Mouse (Mus musculus) MN1 (cell line): ENCODE data around the gene Fam189a1.

Experiments
- DNase-seq: peaks from one replicate; pipeline ENCODE4 v3.0.0-alpha.2; 2016; ENCODE audit warnings: low spot score

Fam189a1 gene

DNA sequence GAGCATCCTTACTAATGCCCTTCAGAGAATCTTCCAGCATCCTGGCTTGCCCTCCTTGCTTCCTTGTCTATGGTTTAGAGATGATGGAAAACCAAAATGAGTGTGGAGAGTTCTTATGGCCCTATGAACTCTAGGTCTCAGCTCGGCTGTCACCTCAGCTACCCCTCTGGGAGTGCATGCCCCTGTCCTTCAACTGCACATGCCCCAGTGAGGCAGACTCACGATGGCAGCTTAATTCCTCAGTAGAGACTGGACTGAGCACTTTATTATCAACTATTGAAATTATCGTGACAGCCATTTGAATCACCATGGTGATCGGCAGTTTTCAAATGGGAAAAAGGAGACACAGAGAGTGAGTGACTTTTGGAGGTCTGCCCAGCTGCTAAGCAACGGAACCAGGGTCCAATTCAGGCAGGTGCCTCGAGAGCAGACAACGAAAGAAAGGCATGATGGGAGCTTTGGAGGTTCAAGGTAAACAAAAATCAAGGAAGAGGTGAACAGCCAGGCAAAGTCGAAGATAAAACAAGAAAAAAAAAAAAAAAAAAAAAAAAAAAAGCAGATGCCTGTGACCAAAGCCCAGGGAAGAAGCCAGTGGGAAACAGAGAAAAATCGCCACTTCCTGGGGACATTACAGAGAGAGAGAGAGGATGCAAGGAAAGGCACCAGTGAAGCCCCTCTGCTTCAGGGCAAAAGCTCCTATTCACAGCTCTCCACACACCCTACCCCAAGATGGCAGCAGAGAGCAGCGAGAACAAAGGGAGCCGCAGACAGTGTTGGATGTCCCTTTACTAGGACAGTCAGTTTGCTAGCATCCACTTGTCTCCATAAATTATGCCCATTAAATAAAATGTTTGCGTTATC is 206.2 kb downstream of the Fam189a1 start:
- peak; percentile 6 for DNase-seq

DNA sequence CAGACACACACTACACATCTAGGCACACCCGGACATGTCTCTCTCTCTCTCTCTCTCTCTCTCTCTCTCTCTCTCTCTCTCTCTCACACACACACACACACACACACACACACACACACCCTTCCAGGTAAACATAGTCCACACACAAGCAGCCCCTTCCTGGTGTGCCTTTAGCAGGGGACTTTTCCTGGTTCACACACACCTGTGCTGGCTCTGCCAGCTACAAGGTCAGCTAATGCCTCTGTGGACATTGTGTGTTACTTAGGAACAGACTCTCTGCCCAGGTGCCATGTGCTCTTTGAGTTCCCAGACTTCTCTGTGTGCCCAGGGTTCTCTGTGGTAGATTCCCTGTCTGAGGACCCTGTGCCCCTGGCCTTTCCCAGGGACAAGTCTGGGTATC is 206.9 kb downstream of the Fam189a1 start:
- no peak for DNase-seq

GRCm38 (mm10) chr7:64944686-64945085 is 211.7 kb downstream of the Fam189a1 start:
- no peak for DNase-seq

GRCm38 (mm10) chr7:64944175-64944574 is 212.2 kb downstream of the Fam189a1 start:
- no peak for DNase-seq

DNA sequence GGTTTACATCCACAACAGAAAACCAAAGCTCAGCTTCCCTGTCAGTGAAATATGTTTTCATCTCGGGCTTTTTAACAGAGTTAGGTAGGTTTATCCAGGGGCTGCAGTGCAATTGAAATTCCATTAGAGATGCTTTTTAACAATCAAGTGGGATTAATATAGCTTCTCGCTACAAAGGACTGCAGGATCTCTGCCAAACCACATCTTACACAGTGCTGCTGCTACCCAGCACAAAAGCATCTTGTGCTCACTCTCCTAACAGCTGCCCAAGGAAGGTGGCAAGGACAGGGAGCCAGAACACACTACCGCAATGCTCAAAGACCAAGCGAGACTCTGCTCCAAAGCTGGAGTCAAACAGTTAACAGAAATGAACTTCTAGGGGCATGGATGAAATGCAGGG is 219.4 kb downstream of the Fam189a1 start:
- DNase-seq = no peak

DNA sequence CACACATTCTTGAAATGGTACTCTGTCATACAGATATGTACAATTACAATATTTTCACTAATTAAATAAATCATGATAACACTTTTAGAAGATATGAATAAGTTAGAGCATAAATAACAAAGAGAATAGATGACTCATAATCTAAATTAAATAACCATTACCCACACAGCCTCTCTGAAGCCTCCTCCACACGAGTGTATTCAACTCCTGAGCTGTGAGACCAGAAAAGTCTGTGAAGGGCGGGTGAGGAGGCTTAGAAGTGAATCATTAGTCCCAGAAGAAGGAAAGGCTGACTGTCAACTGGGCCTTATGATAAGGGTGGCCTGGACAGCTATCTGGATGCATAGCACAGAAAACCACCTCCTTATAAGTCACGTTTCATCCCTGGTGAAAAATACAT is 222.3 kb downstream of the Fam189a1 start:
- DNase-seq = no peak

DNA sequence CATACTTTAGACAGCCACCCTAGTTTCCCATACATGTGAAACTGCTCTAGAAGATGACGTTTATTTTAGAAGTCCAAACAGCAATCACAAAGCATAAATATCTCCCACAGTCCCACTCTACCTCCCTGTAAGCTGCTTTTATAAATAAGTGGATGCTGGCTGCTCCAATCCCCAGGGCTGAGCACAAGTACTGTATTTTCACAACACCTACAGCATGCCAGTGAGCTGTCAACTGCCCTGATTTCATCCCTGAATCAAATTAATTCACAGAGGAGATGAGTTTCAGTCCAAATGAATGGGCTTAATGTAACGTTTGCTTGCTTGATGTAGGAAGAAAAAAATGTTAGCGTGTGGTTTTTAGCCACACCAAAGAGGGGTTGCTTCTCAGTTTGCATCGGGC is 225.4 kb downstream of the Fam189a1 start:
- DNase-seq = no peak

GRCm38 (mm10) chr7:64923918-64924317 is 232.5 kb downstream of the Fam189a1 start:
- DNase-seq = no peak

- no peak for DNase-seq
Measured at GRCm38 (mm10) chr7:64921189-64921588, 235.2 kb downstream of the Fam189a1 start.

GRCm38 (mm10) chr7:64920735-64921134 is 235.6 kb downstream of the Fam189a1 start:
- DNase-seq = no peak

GRCm38 (mm10) chr7:64916654-64917053 is 239.7 kb downstream of the Fam189a1 start:
- DNase-seq = no peak

DNA sequence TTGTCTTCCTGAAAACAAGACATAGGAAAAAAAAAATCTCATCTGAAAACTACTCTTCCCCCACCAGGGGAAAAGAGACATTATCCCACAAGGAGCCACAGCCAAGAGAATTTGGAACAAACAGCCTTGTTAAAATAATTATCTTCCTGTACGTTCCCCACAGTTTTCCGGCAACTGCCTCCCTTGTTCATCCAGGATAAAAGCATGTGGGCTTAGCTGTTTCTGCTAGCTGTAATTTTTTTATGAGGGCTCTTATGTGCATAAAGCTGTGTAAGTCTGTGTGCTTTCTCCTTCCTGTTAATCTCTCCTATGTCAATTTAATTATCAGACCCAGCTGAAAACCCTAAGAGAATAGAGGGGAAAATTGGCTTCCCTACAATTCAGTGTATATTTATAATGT is 241.2 kb downstream of the Fam189a1 start:
- DNase-seq = no peak

GRCm38 (mm10) chr7:64911945-64912344 is 244.4 kb downstream of the Fam189a1 start:
- DNase-seq = no peak

DNA sequence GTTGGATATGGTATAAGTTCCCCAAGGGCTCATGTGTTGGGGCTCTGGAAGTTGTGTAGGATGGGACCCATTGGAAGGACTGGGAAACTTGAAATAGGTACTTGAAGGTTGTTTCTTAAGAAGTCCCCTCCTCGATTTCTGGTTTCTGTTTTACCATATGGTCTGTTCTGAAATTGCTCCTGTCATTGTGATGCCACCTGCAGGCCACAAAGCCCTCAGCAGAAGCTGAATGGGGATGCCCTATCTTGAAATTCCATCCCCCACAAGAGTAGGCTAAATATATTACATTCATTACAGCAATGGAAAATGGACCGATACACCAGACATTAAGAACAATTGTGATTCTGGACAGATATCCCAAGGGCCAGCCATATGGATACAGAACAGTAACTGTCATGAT is 246.2 kb downstream of the Fam189a1 start:
- no peak for DNase-seq

GRCm38 (mm10) chr7:64906955-64907354 is 249.4 kb downstream of the Fam189a1 start:
- no peak for DNase-seq

GRCm38 (mm10) chr7:64905506-64905905 is 250.9 kb downstream of the Fam189a1 start:
- DNase-seq = no peak

- DNase-seq = no peak
Measured at GRCm38 (mm10) chr7:64900249-64900648, 256.1 kb downstream of the Fam189a1 start.

- DNase-seq = no peak
Measured at GRCm38 (mm10) chr7:64896587-64896986, 259.8 kb downstream of the Fam189a1 start.

- DNase-seq = no peak
Measured at GRCm38 (mm10) chr7:64895685-64896101, 260.7 kb downstream of the Fam189a1 start.

DNA sequence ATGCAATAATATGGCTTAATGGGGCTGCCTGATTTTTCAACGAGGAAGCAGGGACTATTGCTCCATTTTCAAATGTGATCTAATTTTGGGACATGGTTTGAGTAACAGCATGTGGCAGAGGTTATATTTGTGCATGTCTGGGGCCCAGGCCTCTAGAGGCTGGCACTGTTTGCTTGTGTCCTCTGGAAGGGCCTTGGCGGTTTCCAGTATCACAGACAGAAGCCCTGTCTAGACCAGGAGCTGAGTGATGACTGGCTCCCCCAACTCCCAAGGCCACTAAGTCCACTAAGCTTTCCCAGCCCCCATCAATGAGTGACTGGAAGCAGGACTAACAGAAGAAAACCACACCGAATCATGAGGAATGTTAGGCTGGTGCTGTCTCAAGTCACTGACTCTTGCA is 265.2 kb downstream of the Fam189a1 start:
- no peak for DNase-seq

DNA sequence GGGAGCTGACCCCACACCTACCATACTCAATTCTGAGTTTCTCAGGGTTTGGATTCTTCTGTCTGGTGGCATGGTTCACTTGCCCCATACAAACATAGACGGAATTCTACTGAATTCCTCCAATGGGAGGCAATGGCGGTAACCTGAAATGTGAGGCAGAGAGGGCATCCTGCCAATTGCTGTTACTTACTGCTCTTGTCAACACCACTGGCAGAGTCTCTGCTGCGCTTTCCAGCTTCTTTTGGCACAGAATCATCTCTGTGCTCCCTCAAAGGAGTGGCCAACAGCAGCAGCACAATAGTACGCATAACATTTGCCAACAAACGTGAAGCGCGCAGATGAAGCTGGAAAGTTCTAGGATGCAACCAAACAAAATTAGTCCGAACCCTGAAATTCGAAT is 266.5 kb downstream of the Fam189a1 start:
- no peak for DNase-seq

GRCm38 (mm10) chr7:64884187-64884862 is 272.0 kb downstream of the Fam189a1 start:
- DNase-seq = no peak

DNA sequence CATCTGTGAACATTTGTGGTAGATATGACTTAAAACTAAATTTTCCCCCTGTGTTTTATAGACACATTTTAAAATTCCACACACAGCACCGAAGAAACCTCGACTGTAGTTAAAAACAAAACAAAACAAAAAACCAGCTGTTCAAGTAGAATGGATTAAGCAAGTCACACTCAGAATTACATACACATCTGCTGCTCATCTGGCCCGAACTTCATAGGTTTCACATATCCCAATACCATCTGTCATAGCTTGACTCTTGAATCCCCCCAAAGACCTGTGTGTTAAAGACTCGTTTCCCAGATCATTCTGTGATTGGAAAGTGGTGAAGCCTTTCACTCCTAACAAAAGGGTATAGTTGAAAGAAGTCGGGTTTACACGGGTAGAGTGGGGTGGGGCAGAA is 274.1 kb downstream of the Fam189a1 start:
- no peak for DNase-seq
